Mouse (Mus musculus) c-Kit-negative CD71-positive TER-119-positive erythroid progenitor cells, embryonic 14.5 days (primary cell): ENCODE data around the gene Ercc5.

Source experiments
- DNase-seq: peaks from one replicate; pipeline ENCODE4 v3.0.0-alpha.2; 2013; ENCODE audit warnings: low read depth, low spot score

Ercc5 gene

DNA sequence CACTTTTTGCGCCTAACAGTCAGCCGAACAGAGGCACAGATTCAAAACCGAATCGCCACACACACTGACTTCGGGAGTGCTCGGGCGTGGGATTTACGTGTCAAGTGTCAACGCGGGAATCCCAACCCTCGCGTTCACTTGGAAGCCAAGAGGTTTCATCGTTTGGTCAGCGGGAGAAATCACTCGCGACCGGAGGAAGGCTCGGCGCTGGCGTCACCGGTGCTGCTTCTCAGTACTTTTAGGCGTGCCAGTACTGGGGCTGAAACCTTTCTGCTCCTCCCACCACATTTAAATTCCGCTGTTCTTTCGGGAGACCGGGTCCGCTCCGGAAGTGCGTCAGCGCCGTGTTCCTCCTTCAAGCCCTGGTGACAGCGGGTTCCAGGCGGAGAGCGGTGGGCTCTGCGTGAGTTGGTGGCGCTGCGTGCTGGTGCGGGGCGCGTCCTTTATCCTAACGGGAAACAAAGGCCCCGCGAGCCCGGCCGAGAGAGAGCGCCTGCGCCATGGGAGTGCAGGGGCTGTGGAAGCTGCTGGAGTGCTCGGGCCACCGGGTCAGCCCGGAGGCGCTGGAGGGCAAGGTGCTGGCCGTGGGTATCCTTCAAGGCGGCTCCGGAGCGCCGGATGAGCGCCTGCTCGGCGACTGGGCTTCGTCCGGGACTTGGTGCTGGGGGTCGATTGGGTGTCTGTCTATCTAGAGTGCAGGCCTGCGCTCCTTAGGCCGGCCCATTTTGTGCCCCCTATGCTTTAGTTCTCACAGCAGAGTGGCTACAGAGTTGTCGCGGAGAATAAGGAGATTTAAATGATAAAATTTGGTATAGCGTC lies at the start of gene Ercc5:
Ercc5 (plus strand) TSS at position 182 of the 819 bp plus-strand sequence.
- peak; percentile 68 for DNase-seq

DNA sequence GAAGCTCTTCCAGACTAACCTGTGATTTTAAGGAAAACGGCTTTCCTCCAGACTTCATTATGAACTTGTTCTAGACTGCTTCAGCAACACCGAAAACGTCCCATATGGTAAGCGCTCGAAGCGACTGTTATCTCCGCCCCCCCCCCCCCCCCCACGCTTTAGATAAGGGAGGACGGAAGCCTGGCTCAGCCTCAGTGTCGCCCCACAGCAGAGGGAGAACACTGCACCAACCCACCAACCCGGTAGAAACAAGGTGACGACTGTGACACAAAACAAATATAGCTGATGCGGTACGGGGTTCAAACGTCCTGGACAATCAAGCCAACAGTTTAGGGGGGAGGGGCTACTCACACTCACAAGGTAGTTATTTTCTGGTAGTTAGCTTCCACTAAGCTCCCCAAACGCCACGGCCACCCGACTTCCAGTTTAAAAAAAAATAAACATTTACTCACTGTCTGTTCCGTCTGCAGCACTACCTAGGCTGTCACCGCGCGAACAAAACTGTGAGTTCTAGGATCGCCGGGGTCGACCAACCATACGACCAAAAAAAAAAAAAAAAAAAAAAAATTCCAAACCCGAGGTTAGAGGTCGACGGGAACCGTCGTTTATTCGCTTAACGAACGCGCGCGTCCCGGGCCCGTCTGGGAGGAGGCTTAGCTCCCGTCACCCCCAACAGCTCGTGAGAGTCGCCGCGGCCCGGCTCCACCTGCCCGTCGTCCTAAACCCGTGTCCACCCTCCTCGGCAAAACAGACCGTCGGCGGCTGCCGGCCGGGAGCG lies 45.9 kb upstream of the Ercc5 start:
- DNase-seq: no peak

- DNase-seq: peak; percentile 91
Observed at GRCm38 (mm10) chr1:44102259-44102717, 45.3 kb upstream of the Ercc5 start, which contains the start of gene Tex30. TSS of gene Tex30 (minus strand) at chr1:44102441.

- no peak for DNase-seq
Observed at GRCm38 (mm10) chr1:44102939-44103338, 44.6 kb upstream of the Ercc5 start.

DNA sequence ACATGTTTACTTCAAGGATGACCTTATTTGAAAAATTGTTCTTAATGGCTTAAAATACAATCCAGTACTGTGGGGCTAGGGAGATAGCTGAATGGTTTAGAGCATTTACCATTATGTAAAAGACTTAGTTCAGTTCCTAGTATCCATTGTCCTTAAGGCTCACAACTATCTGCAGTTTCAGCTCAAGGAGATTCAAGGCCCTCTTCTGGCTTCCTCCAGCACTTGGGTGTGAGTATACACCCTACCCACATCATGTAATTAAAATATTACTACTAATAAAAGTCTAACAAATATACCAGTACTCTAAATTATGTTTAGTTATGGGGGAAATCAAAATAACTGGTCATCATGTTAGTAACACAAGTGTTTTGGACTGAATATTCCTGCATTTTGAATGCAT lies 30.0 kb upstream of the Ercc5 start:
- DNase-seq: no peak

- no peak for DNase-seq
Observed at GRCm38 (mm10) chr1:44118239-44119054, 29.1 kb upstream of the Ercc5 start, which contains the start of the genes Kdelc1 and Bivm. TSS of gene Kdelc1 (minus strand) at chr1:44118808. TSS of gene Bivm (plus strand) at chr1:44118957.

GRCm38 (mm10) chr1:44119201-44120073 lies 28.1 kb upstream of the Ercc5 start:
- DNase-seq: no peak

DNA sequence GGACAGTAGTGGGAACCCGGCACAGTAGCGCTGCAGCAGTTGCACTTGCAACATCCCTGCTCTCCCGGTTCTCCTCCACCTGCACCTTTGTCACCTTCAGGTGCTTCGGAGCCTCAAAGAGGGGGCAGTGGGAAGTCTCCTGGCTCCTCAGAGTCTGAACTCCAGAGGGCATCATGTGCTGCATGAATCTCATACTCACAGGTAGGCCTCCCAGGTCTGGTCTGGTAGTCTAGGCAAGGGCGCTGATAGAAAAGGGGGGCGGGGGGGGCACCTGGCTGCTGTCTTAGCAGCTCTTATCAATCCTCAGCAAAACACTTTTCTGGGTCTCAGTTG lies 27.5 kb upstream of the Ercc5 start:
- DNase-seq: no peak

- no peak for DNase-seq
Observed at GRCm38 (mm10) chr1:44122256-44122655, 25.3 kb upstream of the Ercc5 start.

DNA sequence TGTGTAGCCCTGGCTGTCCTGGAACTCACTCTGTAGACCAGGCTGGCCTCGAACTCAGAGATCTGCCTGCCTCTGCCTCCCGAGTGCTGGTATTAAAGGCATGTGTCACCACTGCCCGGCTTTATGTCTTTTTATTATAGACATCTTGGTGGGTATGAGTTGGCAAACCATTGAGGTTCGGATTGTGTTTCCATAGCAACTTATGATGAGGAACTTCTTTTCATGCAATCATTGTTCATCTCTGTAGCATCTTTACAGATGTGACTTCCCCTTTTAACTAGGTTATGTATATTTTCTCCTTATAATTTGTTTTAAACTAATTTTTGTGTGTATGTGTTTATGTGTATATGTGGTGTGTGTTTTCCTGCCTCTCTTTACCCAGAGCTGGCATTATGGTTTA lies 22.0 kb upstream of the Ercc5 start:
- DNase-seq: no peak

DNA sequence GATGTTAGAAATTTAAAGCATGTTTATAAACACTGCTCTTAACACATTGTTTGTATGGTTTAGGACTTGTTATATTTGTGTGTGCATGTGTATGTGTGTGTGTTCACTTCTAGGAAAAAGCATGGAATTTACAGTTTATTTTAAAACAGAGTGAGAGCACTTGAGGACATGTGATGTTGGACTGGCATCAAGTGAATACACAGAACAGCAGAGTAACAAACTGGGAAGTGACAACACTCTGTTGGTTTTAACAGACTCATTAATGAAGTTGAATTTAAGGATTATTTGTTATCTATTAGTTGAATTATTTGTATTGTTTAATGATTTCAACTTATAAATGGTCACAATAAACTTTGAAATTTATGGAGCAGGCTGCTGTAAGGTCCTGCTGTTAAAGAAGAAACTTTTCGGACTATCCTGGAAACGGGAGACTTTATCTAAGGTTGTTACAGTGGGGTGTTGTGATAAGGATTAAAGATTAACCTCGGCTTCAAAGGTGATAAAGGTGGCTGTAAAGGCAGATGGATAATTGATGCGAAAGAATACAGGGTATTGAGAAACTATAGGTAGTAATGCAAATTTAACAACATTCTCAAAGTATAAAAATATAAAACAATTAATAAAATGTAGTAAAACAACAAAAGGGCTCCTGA lies 17.5 kb upstream of the Ercc5 start:
- no peak for DNase-seq

DNA sequence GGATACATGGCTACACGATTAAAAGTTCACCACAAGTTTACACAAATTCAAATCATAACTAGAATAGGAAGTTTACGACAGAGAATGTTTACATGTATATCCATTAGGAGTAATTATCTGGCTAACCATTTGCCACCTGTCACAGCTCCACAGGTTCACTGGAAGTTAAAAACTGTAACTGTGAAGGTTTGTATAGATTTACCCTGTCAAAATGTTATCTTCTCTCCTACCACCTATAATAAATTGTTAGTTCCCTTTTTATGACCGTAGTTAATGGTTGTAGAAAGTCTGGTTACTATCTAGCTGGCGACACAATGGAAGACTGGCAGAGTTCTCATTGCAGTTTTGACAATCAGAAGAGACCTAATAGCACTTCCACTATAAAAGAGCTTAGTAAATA lies 7.3 kb upstream of the Ercc5 start:
- no peak for DNase-seq

GRCm38 (mm10) chr1:44142747-44143146 lies 4.8 kb upstream of the Ercc5 start:
- DNase-seq: no peak

DNA sequence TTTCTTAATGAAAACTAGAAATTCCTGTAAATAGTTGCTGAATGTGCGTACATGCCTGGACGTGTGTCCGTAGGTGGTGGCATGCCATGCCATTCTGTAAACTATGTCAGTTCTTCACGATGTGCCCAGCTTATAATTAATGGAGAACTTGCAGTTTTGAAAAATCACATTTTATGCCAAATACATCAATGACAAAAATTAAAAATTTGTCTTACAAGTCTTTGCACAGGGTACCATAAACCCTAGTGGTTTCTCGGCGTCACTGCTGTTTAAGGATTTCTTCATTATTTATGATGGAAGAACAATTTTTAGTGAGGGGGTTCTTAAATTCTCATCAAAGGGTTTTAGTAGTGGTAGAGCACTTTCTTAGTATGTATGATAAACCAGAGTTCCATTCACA lies 1.2 kb downstream of the Ercc5 start:
- DNase-seq: peak; percentile 21

DNA sequence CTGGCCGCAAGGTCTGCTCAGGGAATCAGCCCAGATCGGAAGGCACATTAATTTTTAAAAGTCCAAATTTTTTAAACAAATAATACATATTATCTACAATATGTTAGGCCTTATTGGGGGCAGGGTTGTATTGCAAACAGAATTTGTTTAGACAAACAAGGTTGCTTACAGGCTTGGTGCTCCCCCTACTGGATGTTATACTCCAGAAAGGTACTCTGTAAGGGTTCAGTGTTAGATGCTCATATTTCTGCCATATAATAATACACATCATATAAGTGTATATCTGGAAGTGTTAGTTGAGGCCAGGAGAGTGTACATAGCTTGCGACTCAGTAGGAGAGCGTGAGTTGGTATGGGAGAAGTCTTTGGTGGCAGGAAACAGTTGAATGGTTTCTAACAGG lies 7.7 kb downstream of the Ercc5 start:
- no peak for DNase-seq

DNA sequence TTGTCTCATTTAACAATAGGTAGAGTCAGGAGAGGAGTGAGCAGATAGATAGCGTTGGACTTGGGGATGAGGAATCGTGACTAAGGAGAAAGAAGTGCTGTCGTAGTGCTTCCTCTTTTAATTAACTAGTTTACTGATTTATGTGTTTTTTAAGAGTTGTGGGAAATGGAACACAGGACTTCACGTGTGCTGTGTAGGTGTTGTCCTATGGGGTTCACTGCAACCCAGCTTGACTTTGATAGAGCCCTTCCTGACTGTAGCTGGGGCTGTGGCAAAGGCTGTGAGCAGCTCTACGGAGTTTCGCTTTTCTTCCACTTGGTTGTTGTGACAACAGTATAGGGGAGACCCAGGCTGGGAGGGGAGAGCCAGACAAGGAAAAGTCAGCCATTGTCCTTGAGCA lies 10.8 kb downstream of the Ercc5 start:
- no peak for DNase-seq

DNA sequence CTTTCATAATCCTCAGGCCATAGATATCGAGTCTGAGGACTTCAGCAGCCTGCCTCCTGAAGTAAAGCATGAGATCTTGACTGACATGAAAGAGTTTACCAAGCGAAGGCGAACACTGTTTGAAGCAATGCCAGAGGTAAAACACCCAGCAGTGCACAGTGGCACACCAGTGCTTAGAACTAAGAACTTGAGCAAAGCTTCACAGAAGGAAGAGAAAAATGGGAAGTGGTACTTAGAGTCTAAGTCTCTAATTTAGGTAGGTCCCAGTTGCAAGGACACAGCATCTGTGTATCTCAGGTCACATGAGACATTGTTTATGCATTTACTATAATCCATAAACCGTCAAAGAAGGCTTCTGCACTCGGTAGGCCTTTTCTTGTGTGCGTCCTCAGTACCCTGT lies 14.3 kb downstream of the Ercc5 start:
- no peak for DNase-seq

DNA sequence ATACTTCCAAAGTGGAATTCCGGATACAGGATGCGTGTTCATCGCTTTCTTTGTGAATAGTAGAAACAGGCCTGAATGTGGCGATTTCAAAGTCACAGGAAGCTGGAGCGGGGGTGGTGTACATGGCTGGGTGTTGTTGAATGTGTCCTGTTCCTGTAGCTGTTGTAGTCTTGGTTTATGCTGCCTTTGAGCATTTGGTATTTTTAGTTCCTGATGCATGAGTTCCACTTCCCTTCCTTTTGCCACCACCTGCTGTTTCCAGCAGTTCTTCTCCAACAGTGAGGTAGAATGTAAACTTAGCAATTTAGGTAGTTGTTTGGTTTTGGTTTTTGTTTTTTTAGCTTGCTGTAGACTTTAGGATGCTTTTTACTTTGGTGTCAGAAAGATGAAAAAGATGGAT lies 14.8 kb downstream of the Ercc5 start:
- no peak for DNase-seq

DNA sequence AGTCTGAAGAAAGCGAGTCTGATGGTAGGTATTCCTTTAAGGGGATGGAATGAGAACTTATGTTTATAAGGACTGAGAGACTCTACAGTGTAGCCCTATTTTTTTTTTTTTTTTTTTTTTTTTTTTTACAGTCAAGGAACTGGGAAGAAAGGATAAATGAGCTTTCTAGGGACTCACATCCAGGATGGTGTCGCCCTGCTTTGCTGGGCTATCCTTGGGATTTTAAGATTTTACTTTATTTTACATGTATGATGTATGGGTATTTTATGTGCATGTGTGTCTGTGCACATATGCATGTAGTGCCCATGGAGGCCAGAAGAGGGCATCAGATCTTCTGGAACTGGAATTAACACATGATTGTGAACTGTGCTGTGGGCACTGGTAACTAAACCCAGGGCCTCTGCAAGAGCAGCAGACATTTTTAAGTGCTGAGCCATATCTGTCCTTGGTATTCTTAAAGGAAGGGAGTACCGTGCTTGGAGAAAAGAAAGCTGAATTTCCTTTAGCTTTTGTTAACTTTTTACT lies 20.4 kb downstream of the Ercc5 start:
- no peak for DNase-seq

DNA sequence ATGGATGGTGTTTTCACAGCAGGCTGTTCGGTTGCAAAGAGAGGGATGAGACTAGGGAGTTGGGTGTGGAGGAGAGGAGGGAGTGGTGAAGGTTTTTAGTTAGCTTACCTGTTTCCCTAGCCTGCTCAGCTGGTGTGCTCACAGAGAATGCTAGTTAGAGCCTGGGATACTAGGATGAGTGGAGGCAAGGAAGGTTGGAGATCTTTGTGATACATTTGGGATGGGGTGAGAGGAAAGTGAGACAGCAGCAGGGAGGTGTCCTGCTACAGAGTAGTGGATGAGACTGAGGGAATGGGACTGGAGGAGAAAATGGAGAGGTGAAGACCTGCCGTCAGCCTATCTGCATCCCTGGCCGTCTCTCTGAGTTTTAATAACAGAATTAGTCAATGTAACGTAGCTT lies 25.1 kb downstream of the Ercc5 start:
- no peak for DNase-seq
